Mouse (Mus musculus): ENCODE data around the gene Esrrg. TPM values are rescaled to one million over a fixed set of nuclear protein-coding genes. Genes with fewer than 3 reads are reported as not detected.

Esrrg gene
- polyA plus RNA-seq, 1 experiment from 2014 or later, result 28.9 TPM

DNA sequence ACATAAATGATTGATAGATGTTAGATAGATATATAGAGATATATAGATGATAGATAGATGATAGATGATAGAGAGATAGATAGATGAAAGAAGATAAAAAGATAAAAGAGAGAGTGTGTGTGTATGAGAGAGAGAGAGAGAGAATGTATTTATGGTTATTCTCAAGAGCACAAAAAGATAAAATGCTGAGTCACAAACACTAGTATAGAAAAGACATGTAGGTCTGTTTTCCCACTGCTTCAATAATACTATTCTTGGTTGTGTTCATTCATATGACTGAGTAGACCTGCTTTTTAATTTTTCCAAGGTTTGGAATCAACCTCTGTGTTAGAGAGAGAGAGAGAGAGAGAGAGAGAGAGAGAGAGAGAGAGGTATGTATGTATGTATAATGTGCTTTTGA is 554.5 kb downstream of the Esrrg start:
- no peaks in the 10 kb centered on the region for H3K9me3 ChIP-seq
- H3K27me3 ChIP-seq, result no peaks in the 10 kb centered on the region
- no peak overlapping the region for H3K9ac ChIP-seq
- no peak overlapping the region for H3K4me2 ChIP-seq
- H3K27ac ChIP-seq (replicated peaks), result no peak overlapping the region
- ATAC-seq (ENCODE audit: low read depth), result no peak
- H3K36me3 ChIP-seq, result no peaks in the 10 kb centered on the region
- no peak overlapping the region for H3K4me3 ChIP-seq
- 0 out of 2 replicates have a peak, but pooled peaks cover 3% of the 10 kb centered on the region for H3K4me1 ChIP-seq (replicated peaks)

DNA sequence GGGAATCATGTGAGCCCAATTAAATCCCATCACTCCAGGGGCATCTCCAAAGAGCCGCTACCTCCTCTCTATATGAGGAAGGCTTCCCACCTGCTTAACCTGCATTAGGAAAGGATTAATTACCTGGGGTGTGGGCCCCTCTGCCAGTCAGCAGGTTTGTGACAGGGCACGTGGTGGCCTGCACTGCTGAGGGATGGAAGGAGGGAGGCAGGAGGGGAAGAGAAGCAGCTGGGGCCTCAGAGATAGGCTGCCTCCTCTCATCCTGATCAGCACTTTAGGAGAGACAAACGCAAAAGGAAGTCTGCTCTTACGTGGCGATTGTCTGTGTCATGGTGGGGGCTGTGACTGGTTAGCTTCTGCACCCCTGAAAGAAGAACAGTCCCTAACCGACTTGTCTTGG is 555.7 kb downstream of the Esrrg start:
- no peaks in the 10 kb centered on the region; the same call in 1 of the 2 replicates for H3K27me3 ChIP-seq
- no peaks in the 10 kb centered on the region for H3K9me3 ChIP-seq
- no peak overlapping the region for H3K9ac ChIP-seq
- no peak for ATAC-seq (ENCODE audit: low read depth)
- no peak overlapping the region for H3K4me2 ChIP-seq
- H3K4me1 ChIP-seq (replicated peaks), result 0 out of 2 replicates have a peak, but pooled peaks cover 3% of the 10 kb centered on the region
- H3K27ac ChIP-seq (replicated peaks), result no peak overlapping the region
- no peak overlapping the region for H3K4me3 ChIP-seq
- WGBS, result 61% methylated on average over 6 of the region's 6 CpGs
- H3K36me3 ChIP-seq, result no peaks in the 10 kb centered on the region

DNA sequence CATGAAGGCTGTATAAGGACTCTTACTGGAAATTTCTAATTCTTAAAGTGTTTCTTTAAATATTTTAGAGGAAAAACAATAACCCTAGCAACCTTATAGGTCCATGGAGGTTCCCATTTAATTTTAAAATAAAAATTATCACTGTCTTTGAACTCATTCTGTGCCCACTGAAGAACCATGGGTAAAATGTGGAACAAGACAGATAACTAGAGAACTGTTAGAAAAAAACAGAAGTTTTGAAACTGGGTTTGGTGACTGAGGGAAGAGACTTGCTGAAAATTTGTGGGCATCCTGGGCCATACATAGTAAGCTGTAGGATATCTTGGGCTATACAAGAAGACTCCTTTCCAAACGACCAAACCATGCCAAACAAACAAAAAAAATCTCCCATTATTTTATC is 565.3 kb downstream of the Esrrg start:
- Histone ChIP-seq H3K4me3 (no peak overlapping the region), H3K27ac (replicated peaks) (no peak overlapping the region), H3K36me3 (no peaks in the 10 kb centered on the region), H3K27me3 (peaks cover 3% of the 10 kb centered on the region; the same call in 1 of the 2 replicates), H3K4me1 (replicated peaks) (no peaks in the 10 kb centered on the region), H3K4me2 (no peak overlapping the region), H3K9ac (no peak overlapping the region), H3K9me3 (no peaks in the 10 kb centered on the region)
- 61% methylated on average over 1 of the region's 1 CpGs for WGBS
- ATAC-seq (ENCODE audit: low read depth), result no peak

DNA sequence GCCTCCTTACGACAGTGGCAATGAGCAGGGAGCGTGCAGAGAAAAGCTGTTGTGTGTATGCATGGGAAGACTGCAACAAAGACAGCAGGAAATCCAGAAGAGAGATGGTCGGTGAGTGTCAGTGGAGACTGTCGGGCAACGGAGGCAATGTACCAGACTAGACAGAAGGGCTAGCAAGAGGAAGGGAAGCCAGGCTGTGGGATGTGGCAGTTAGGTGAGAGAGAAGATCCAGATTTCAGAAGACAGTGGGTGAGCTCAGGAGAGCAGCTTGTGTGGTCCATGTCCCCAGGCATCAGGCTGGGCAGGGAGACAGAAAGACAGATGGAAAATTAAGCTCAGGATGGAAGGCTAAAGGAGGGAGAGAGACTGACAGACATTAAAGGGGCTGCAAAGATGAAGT is 574.4 kb downstream of the Esrrg start:
- no peak overlapping the region for H3K4me2 ChIP-seq
- no peak overlapping the region for H3K27ac ChIP-seq (replicated peaks)
- H3K4me3 ChIP-seq, result no peak overlapping the region
- no peaks in the 10 kb centered on the region for H3K9me3 ChIP-seq
- peaks cover 34% of the 10 kb centered on the region for H3K4me1 ChIP-seq (replicated peaks)
- peaks cover 21% of the 10 kb centered on the region; the same call in 1 of the 2 replicates for H3K27me3 ChIP-seq
- no peak overlapping the region for H3K9ac ChIP-seq
- 72% methylated on average over 5 of the region's 5 CpGs for WGBS
- no peaks in the 10 kb centered on the region for H3K36me3 ChIP-seq
- ATAC-seq (ENCODE audit: low read depth), result no peak

DNA sequence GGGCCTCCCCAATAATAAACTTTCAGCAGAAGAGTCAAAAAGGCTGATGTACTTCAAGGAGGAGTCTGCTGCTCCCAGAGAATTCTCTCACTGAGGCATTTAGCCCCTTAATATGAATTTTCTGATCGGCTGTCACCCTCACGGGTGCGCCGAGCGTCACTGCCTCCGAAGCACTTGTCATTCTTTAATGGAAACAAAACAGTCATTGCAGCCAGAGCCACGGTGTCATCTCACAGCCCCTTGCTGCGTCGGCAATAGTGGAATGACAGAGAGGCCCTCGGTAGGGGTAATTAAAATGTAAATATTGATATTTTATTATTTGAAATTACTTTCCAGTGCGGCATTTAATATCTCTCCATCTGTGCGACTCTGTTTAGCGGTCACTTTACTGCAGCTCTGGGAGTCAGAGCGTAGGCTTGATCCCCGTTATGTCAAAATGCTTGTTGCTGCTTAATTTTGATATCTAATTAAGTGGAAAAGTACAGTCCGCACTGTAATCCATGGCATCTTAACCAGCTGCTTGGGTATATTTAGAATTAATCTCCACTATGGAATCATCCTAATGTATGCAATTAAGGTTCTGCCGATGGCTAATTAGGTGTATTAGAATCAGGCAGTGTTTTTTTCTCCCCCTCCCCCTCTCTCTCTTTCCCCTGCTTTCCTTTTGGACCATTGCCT is 578.0 kb downstream of the Esrrg start:
- Histone ChIP-seq H3K27ac (replicated peaks) (no peak overlapping the region), H3K9me3 (no peaks in the 10 kb centered on the region), H3K4me1 (replicated peaks) (peaks cover 34% of the 10 kb centered on the region), H3K27me3 (peaks cover 30% of the 10 kb centered on the region), H3K9ac (no peak overlapping the region), H3K36me3 (no peaks in the 10 kb centered on the region), H3K4me3 (no peak overlapping the region), H3K4me2 (peak overlapping the region; percentile 21)
- ATAC-seq (ENCODE audit: low read depth), result peak; percentile 74
- WGBS, result 28% methylated on average over 17 of the region's 17 CpGs

DNA sequence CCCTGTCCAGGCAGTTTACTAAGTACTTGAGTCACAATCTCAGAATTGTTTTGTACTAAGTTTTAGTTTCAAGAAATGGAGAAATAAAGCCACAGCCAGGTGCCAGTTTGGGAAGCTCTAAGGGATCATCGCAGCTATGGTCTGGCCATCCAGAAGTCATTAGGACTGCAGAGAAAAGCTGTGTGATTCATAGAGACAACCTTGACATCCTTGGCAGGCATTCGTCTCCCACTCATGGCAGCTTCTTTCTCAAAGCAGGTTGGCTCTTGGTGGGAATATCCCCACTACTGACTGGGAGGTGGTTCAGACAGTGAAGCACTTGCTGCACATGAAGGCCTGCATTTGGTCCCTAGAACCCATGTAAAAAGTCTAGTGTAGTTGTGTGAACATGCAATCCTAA is 584.4 kb downstream of the Esrrg start:
- Histone ChIP-seq H3K9me3 (no peaks in the 10 kb centered on the region), H3K27ac (replicated peaks) (no peak overlapping the region), H3K27me3 (peaks cover 33% of the 10 kb centered on the region), H3K36me3 (no peaks in the 10 kb centered on the region), H3K4me1 (replicated peaks) (peaks cover 15% of the 10 kb centered on the region), H3K4me2 (no peak overlapping the region), H3K4me3 (no peak overlapping the region), H3K9ac (no peak overlapping the region)
- ATAC-seq (ENCODE audit: low read depth), result no peak
- WGBS, result 87% methylated on average over 2 of the region's 2 CpGs

DNA sequence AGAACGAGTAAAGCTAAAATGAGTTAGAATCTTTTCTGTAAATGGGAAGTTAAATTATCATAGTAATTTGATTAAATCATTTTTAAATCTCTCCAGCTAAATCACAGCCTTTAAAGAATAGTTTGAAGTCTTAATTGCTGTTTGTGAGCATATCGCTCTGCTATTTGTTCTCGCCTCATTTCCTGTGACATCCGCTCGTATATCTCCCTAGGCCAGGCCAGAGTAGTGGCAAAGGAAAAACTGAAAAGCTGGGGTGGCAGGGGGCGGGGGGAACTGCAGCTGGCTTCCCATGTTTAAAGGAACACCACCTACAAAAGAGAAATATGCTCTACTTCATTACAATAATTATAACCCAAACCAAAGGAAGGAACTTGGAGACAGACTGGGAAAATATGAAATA is 598.8 kb downstream of the Esrrg start:
- no peak for ATAC-seq (ENCODE audit: low read depth)
- Histone ChIP-seq H3K27me3 (no peaks in the 10 kb centered on the region; the same call in 1 of the 2 replicates), H3K9me3 (no peaks in the 10 kb centered on the region), H3K4me1 (replicated peaks) (0 out of 2 replicates have a peak, but pooled peaks cover 3% of the 10 kb centered on the region), H3K9ac (no peak overlapping the region), H3K4me3 (no peak overlapping the region), H3K4me2 (no peak overlapping the region), H3K27ac (replicated peaks) (no peak overlapping the region), H3K36me3 (no peaks in the 10 kb centered on the region)
- 35% methylated on average over 6 of the region's 6 CpGs for WGBS

DNA sequence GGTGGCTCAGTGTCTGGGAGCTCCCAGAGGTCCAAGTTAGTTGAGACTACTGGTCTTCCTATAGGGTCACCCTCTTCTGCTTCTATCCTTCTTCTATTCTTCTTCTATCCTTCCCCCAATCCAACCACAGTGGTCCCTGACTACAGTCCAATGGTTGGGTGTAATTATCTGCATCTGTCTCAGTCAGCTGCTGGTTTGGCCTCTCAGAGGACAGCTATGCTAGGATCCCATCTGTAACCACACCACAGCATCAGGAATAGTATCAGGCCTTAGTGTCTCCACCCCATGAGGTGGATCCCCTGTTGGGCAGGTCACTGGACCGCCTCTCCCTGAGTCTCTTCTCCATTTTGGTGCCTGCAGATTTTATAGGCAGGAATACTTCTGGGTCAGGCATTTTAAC is 600.4 kb downstream of the Esrrg start:
- H3K4me1 ChIP-seq (replicated peaks), result 0 out of 2 replicates have a peak, but pooled peaks cover 3% of the 10 kb centered on the region
- no peaks in the 10 kb centered on the region; the same call in 1 of the 2 replicates for H3K27me3 ChIP-seq
- ATAC-seq (ENCODE audit: low read depth), result no peak
- H3K4me3 ChIP-seq, result no peak overlapping the region
- no peak overlapping the region for H3K9ac ChIP-seq
- 85% methylated on average over 1 of the region's 1 CpGs for WGBS
- H3K36me3 ChIP-seq, result no peaks in the 10 kb centered on the region
- H3K9me3 ChIP-seq, result no peaks in the 10 kb centered on the region
- no peak overlapping the region for H3K4me2 ChIP-seq
- no peak overlapping the region for H3K27ac ChIP-seq (replicated peaks)

DNA sequence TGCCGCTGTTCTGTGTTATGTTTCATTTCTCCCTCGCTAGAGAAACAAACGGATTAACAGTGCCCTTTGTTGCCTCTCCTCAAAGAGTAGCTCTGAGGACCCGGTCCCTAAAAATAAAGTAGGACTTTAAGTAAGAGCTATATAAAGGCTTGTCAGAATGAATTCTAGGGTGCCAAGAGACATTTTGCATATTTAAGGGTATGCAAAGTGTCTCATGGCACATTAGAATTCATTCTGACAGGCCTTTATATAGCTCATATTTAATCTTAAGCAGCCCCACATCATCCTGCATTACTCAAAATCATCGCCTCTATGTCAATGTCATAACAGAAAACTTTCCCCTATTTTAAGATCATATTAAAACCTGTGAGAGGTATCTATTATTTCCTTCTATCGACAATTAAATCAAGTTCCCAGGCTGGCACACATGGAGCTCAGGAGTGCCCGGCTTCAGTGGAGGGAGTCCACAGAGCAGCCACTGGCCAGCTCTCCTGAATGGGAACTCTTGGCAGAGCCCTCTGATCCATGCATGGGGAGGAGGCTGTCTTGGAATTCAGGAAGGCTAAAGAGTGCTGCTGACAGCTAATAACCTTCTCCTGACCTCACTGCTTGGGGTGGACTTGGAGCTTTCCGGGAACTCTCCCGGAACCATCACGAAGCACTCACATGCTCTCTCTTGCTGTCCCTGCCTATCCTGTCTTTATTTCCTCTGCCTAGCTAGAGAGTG is 606.5 kb downstream of the Esrrg start:
- Histone ChIP-seq H3K9me3 (no peaks in the 10 kb centered on the region), H3K4me2 (no peak overlapping the region), H3K36me3 (no peaks in the 10 kb centered on the region), H3K27ac (replicated peaks) (no peak overlapping the region), H3K27me3 (peaks cover 3% of the 10 kb centered on the region; the same call in 1 of the 2 replicates), H3K4me1 (replicated peaks) (no peaks in the 10 kb centered on the region), H3K9ac (no peak overlapping the region), H3K4me3 (no peak overlapping the region)
- ATAC-seq (ENCODE audit: low read depth), result no peak
- 65% methylated on average over 10 of the region's 10 CpGs for WGBS

DNA sequence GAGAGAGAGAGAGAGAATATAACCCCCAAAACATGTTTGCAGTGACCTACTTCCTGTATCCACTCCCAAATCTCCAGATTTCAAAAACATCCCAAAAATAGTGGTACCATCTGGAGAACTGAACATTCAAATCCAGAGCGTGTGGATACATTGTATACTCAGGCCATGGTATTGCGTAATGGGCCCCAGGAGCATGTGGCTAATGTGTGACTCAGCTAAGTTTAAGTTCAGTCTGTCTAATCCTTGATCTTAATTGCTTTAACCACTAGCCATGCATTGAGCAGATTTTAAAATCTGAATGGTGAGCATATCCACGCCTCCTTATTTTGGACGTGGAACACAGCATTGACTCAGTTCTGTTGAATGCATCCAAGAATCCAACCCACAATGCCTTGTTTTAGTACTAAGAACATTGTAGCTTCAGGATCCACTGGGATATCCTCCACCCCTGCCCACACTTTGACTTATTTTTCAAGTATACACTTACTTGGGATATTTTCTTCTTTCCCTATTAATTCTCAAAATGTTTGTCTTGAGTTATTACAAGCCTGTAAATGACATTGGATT is 612.7 kb downstream of the Esrrg start:
- Histone ChIP-seq H3K9me3 (no peaks in the 10 kb centered on the region), H3K27ac (replicated peaks) (no peak overlapping the region), H3K27me3 (0 out of 2 replicates have a peak, but pooled peaks cover 3% of the 10 kb centered on the region), H3K36me3 (no peaks in the 10 kb centered on the region), H3K4me3 (no peak overlapping the region), H3K4me2 (no peak overlapping the region), H3K4me1 (replicated peaks) (no peaks in the 10 kb centered on the region), H3K9ac (no peak overlapping the region)
- ATAC-seq (ENCODE audit: low read depth), result no peak
- 84% methylated on average over 4 of the region's 4 CpGs for WGBS

DNA sequence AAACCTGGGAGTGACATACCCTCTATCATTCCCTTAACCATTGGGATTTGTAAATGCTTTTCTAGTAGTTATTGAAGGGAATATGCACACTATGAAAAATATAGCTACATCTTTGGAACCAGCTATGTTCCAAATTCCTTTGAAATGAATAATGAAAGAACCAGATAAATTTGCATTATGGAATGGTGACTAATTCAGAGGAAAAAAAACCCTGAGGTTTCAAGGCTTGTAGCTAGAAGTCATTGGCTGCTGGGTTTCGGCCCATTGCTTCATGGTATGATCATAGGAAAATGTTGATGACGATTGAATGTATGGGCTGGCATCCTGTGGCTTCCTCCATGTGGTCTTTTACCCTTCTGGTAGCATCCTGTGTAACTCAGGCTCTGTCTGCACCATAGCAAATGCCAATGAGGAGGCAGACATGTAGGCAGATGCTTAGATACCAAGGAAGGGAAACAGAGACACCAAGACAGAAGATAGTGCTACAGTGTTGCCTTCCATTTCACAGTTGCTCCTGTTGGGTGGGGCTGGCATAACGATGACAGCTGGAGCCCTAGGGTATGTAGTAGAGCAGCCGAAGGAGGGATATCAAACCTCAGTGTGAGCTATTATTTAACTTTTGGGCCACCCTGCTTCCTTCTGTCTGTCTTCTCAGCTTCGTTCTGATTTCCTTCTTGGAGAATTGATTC is 624.6 kb downstream of the Esrrg start:
- no peak overlapping the region for H3K4me2 ChIP-seq
- no peaks in the 10 kb centered on the region; the same call in 1 of the 2 replicates for H3K27me3 ChIP-seq
- H3K9me3 ChIP-seq, result no peaks in the 10 kb centered on the region
- H3K4me3 ChIP-seq, result no peak overlapping the region
- H3K9ac ChIP-seq, result no peak overlapping the region
- no peak overlapping the region for H3K27ac ChIP-seq (replicated peaks)
- no peaks in the 10 kb centered on the region for H3K36me3 ChIP-seq
- no peaks in the 10 kb centered on the region for H3K4me1 ChIP-seq (replicated peaks)
- 89% methylated on average over 5 of the region's 5 CpGs for WGBS
- ATAC-seq (ENCODE audit: low read depth), result no peak

DNA sequence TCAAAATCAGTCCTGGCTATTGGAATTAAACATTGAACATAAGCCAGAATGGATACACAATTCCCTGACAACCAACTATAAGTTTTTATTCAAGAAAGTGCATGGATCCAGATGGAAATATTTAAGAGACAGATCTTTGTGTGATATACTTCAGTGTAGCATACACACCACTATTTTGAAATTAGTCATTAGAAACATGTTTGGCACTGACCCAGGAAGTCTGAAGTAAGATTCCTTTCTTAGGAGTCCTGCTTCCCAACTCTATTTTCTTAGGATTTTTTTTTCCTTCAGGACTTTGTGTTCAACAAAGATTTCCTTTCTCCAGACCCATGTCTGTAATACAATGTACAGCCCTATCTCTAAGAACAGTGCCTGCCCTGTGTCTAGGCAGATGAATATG is 630.0 kb downstream of the Esrrg start:
- no peaks in the 10 kb centered on the region for H3K4me1 ChIP-seq (replicated peaks)
- H3K27me3 ChIP-seq, result no peaks in the 10 kb centered on the region; the same call in 1 of the 2 replicates
- H3K4me3 ChIP-seq, result no peak overlapping the region
- H3K27ac ChIP-seq (replicated peaks), result no peak overlapping the region
- H3K9ac ChIP-seq, result no peak overlapping the region
- no peaks in the 10 kb centered on the region for H3K9me3 ChIP-seq
- ATAC-seq (ENCODE audit: low read depth), result no peak
- no peaks in the 10 kb centered on the region for H3K36me3 ChIP-seq
- H3K4me2 ChIP-seq, result no peak overlapping the region

Measured in neural tube, embryonic 13.5 days (tissue).